Mouse (Mus musculus) B cell, adult 2 months (primary cell): ENCODE measurements at regions not wholly inside any gene's neighbourhood (a gene's known extent, or its start where the extent isn't known, plus 50 kb on each side); places are given as distances from the start of the nearest gene placed in this dataset.

ENCODE experiments used
- DNase-seq, 2 experiments: peaks; one replicate each; pipeline ENCODE4 v3.0.0; 2022

- peak; percentile 42 to 48 for DNase-seq
Observed at GRCm38 (mm10) chr9:23027377-23028313, 195.2 kb upstream of the Bmper start.

DNA sequence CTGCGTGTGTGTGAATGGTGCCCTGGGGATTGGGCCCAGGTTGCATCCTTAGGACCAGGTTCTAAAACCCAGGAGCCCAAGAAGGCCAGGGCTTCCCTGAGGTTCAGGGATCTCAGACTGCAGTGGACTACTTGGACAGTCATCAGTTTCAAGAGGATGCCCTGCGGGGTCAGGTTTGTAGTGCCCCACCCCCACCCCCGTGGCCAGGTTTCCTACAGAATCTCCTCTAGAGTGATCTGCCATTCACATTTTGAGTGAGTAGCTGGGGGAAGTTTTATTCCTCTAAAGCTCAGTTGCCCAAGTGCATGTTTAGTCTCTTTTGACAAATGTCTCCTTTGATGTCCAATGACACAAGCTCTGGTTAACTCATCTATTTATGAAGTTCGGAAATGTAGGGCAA lies 193.5 kb upstream of the Bmper start:
- no peak for DNase-seq

- no peak for DNase-seq
Observed at GRCm38 (mm10) chr9:23030138-23030537, 192.7 kb upstream of the Bmper start.

DNA sequence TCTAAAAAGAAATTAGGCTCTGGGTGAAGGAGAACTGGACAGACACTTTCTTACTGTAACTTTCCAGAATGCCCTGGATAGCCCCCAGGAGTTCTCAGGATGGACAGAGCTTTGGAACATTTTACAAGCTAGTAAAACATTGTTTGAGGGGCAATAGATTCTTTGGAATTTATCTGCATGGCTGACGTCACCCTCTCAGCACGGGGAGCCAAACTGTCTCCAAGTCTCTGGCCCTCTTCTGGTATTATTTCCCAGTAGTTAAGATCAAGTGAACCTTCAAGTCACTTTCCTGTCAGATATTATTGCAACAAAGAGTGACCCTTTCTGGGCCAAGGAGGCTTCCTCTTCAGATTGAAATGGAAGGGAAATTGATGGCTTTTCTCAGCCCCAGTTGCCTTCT lies 192.3 kb upstream of the Bmper start:
- no peak for DNase-seq

DNA sequence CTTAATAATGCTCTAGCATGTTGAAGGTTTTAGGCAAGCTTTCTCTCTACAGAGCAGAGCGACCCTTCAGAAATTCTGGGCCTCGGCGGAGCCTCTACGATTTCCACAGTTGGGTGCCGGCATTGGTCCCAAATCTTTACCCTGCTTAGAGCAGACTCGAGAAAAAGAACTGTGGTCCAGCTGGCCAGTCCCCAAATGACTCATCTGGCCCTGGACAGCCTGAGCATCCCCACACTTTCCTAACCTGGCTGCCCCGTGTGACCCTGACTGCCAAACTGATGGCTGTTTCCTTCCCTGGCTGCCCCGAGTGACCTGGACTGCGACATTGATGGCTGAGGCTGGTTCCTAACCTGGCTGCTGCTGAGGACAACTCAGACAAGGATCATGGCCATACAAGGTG lies 191.0 kb upstream of the Bmper start:
- DNase-seq, result no peak

DNA sequence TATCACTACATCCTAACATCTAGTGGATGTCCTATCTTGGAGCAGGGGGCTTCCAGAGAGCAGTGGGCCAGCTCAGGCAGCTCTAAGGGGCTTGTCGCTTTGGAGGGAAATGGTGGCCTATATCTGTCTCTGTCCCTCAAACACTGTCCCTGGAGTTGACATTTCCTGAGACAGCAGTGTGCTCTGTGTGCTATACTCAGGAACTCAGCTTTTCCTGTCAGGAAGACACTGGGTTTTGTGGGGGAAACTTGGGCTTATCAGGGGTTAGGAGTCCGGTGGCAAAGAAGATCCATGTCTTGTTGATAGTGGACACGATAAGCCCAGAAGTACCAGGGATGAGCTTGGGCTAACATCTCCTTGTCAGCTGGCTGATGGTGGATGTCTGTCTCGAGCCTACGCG lies 187.6 kb upstream of the Bmper start:
- DNase-seq, result no peak

DNA sequence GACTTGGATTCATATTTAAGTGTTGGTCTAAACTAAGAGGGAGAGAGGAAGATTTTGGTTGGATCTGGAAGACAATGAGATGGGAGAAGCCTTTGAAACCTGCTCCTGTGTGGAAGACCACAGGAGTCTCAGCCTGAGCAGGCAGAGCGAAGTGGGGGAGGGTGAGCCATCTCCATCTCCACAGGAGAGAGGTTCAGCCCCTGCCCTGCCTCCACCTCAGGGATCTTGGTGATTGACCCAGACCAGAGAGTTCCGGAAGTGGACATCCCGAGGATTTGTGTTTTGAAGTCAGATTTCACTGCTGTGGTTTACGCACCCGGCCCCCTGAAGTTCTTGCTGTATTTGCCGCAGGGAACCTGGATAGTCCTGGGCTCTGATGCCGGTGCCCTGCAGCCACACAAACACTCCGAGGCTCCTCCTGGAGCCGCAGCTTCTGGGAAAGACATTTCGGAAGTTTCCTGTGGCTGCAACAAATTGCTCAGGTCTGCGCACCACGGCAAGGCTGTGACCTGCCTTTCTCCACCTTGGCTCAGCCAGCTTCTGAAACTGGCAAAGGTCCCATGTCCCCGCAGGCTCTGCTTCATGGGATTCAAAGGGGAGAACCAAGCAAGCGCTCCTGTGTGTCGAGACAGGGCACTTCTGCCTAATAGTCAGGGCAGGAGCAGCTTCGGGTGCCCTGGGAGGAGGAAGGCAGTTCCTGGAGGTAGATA lies 186.8 kb upstream of the Bmper start:
- no peak for DNase-seq

- no peak for DNase-seq
Observed at GRCm38 (mm10) chr9:23037513-23037914, 185.4 kb upstream of the Bmper start.

DNA sequence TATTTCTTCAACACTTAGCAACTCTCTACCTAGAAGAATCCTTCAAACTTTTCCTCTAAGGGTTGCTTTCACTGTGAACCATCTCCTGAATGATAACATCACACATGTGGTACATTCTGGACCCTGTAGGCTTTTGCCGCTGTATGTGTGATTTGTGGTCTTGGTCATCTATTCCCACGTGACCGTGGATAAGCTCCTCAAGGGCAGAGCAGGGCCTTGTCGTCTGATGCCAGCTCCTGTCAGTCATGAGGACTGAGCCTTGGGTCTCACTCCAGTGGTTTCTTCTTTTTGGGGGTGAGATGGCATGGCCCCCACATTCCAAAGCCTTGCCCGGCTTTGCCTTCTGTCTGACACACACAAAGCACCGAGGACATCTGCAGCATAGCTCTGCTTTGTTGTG lies 183.3 kb upstream of the Bmper start:
- DNase-seq, result no peak

GRCm38 (mm10) chr9:23041025-23041424 lies 181.9 kb upstream of the Bmper start:
- DNase-seq, result no peak

DNA sequence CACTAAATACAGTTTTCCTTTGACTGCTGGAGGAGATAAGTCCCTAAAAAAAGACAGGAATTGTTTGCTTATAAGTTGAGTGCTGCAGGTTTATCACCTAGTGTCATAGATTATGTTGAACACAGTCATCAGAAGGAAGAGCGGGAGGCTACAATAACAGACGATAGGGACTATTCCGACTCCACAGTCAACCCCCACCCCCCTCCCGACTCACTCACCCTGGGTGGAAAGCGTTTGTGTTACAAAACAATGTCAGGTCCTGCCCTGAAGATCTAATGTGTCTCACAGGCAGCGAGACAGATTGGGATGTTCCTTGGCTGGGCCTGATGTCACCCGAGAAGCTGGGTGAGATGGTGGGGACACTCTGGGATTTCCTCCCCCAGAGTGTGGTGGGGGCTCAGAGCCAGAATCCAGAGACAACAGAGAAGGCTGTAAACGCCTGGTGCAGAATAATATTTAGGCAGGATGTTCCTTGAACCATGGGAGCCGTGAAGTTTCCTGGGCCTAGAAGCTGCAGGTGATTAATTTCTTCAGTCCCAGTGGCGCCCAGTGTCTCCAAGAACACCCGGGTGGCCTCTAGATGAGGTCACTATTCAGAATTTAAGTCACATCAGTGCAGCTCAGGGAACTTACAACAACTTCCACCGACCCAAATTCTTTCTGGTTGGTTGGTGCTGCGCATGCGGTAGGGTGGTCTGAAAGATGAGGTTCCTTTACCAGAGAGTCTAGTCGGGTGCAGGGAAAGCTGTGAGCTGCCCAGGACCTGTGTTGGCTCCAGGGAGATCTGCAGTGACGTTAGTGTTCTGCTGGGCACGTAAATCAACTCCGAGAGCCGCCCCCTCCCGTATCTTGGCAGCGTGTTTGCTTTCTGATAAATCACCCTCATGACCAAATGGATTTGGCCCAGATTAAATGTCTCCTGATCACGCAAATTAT lies 181.1 kb upstream of the Bmper start:
- DNase-seq, result no peak

DNA sequence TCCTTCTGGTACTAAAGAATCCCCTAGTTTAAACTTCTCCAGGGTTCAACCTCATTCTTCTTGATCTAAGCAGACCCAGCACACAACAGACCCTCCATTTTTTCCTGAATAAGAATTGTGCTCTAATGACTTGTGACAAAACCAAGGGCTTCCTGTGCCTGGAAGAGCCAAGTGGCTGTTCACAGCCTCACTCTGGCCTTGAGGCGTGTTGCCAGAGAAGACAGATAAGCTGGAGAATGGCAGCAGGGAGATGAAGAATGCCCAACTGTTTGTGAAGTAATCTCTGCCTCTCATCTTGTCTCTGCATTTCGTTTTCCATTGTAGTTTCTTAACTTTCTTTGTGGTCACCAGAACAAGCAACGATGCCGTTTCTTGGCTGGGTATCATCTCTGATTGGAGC lies 179.9 kb upstream of the Bmper start:
- no peak for DNase-seq

- no peak for DNase-seq
Observed at GRCm38 (mm10) chr9:23045486-23045885, 177.4 kb upstream of the Bmper start.

DNA sequence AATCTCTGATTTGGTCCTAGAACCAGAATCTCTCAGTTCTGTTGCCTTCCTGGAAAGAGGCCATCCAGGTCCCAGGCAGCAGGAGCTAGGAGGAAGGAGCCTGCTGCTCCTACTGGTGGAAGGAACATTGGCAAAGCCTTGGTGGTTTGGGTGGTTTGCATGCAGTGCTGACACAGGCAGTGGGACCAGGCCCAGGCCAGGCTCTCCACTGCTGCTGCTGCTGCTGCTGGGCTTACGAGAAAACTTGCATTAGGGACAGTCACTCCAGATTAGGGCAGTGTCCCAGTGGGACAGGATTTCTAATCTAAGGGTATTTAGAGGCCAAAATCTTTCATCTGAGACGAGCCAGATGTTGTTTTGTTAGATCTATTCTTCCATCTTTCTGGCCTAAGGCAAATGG lies 172.1 kb upstream of the Bmper start:
- DNase-seq, result no peak

- no peak for DNase-seq
Observed at GRCm38 (mm10) chr9:23059526-23059925, 163.3 kb upstream of the Bmper start.

GRCm38 (mm10) chr9:23060526-23060925 lies 162.3 kb upstream of the Bmper start:
- no peak for DNase-seq

DNA sequence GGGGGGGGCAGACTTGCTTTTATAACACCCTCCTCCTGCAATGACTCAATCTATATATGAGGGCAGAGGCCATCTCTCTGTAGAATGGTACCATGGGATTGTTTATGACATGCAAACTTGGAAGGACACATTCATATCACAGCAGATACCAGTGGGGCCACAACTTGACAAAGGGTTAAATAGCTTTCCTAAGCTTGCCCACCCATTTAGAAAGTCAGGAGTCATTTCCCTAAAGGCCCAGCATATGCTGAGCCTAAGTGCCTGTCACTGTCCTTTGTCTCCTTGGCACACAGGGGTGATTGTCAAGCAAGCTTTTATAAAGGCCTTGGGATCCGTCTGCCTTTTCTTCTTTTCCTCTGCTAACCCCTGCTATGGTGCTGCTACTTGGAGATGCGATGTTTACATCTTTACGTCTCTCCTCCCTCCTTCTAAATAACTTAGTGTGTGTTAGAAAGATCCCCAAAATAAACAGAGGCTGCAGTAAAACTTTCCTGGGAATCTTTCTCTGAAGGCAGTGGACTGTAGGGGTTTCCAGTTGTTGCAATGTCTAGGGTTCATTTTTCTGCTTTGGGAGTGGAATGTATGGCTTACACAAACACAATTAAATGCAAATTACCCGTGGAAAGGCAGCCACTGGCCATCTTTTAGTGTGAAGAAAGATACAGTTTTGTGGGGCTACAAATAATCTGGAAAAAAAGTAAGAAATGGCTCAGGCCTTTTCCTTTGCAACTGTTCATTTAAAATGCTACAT lies 161.5 kb upstream of the Bmper start:
- DNase-seq, result no peak

- no peak for DNase-seq
Observed at GRCm38 (mm10) chr9:23062057-23062655, 160.7 kb upstream of the Bmper start.

- DNase-seq, result no peak
Observed at GRCm38 (mm10) chr9:23062656-23063444, 160.0 kb upstream of the Bmper start.

GRCm38 (mm10) chr9:23064001-23064400 lies 158.9 kb upstream of the Bmper start:
- no peak for DNase-seq

GRCm38 (mm10) chr9:23064811-23065210 lies 158.1 kb upstream of the Bmper start:
- DNase-seq, result no peak
